Comparison of ENCODE assay signal across 8 mouse cellular contexts in genomic region chr14:31132031-31132430, GRCm38 (mm10). TPM values are rescaled to one million over a fixed set of nuclear protein-coding genes. Genes with fewer than 3 reads are reported as not detected.
DNase-seq lines count a peak whose midpoint lies in the region; ATAC-seq lines count a peak whose summit lies in the region.

No protein-coding gene starts in this region.

- H3K4me3 ChIP-seq in hindbrain, embryonic 14.5 days (replicated peaks; ENCODE audit: low read length): peak overlapping the region; percentile 85
- H3K4me3 ChIP-seq in neural tube, embryonic 13.5 days: peak overlapping the region; percentile 89

- H3K27ac ChIP-seq in hindbrain, embryonic 14.5 days: no peak overlapping the region; the same call in 1 of the 2 replicates
- H3K27ac ChIP-seq in neural tube, embryonic 13.5 days (replicated peaks): no peak overlapping the region

- H3K36me3 ChIP-seq in hindbrain, embryonic 14.5 days (replicated peaks; ENCODE audit: control insufficient read depth, insufficient read depth): peaks cover 24% of the 10 kb centered on the region
- peaks cover 26% of the 10 kb centered on the region for H3K36me3 ChIP-seq in neural tube, embryonic 13.5 days

- H3K9ac ChIP-seq in hindbrain, embryonic 14.5 days: peak overlapping the region; percentile 78
- H3K9ac ChIP-seq in neural tube, embryonic 13.5 days: peak overlapping the region; percentile 91

- peaks cover 36% of the 10 kb centered on the region for H3K4me1 ChIP-seq in hindbrain, embryonic 14.5 days (replicated peaks; ENCODE audit: control insufficient read depth, insufficient read depth, low read length)
- peaks cover 53% of the 10 kb centered on the region for H3K4me1 ChIP-seq in neural tube, embryonic 13.5 days (replicated peaks)

- H3K27me3 ChIP-seq in hindbrain, embryonic 14.5 days (ENCODE audit: control insufficient read depth, insufficient read depth, low read length): no peaks in the 10 kb centered on the region
- no peaks in the 10 kb centered on the region for H3K27me3 ChIP-seq in neural tube, embryonic 13.5 days

- no peak for ATAC-seq in hindbrain, embryonic 14.5 days (ENCODE audit: low FRiP score)
- ATAC-seq in neural tube, embryonic 13.5 days (ENCODE audit: low read depth): no peak

- peak; percentile 44 for DNase-seq in adrenal gland, postnatal 10 days
- DNase-seq in adrenal gland, adult 2 months: no peak
- DNase-seq in embryo, embryonic 10 days (ENCODE audit: low spot score): peak; percentile 41
- DNase-seq in hindbrain, embryonic 14.5 days (ENCODE audit: low spot score): no peak
- DNase-seq in lung, adult 18-20 months: peak; percentile 71 to 78
- DNase-seq in adipocyte (ENCODE audit: low spot score): no peak
- no peak for DNase-seq in layer of hippocampus, adult 11-12 months (ENCODE audit: low spot score)

- WGBS in hindbrain, embryonic 14.5 days: 10% methylated on average over 6 of the region's 6 CpGs
- WGBS in neural tube, embryonic 13.5 days: 10% methylated on average over 6 of the region's 6 CpGs

- no peaks in the 10 kb centered on the region for H3K9me3 ChIP-seq in hindbrain, embryonic 14.5 days (ENCODE audit: control insufficient read depth, low read length)
- H3K9me3 ChIP-seq in neural tube, embryonic 13.5 days: no peaks in the 10 kb centered on the region

- H3K4me2 ChIP-seq in hindbrain, embryonic 14.5 days (replicated peaks): peak overlapping the region; percentile 62
- peak overlapping the region; percentile 76 for H3K4me2 ChIP-seq in neural tube, embryonic 13.5 days

RNA-seq across cellular contexts. Expression of gene Nt5dc2, which starts 1.2 kb away (rescaled TPM):
- total RNA-seq in adrenal gland, postnatal 10 days (2021): 10 to 100 TPM; 52.0 to 52.6 TPM
- total RNA-seq in adrenal gland, adult 2 months (2021): 10 to 100 TPM; 22.5 to 33.3 TPM
- 107 and 124 TPM in 2 replicates for polyA plus RNA-seq in adrenal gland, adult 2 months (2012; rRNA removed)
- 260 and 277 TPM in 2 replicates for polyA plus RNA-seq in hindbrain, embryonic 14.5 days (2014; fragmentation: Nextera tagmentation; extraction: Ambion mirVana)
- polyA plus RNA-seq in neural tube, embryonic 13.5 days (2015; fragmentation: Nextera tagmentation; extraction: Ambion mirVana): 276 and 293 TPM in 2 replicates

RNA-seq across cellular contexts. Expression of gene Smim4, which starts 3.3 kb away (rescaled TPM):
- 100 to 1,000 TPM in 1 of 2 experiments, 10 to 100 TPM in 1; 86.9 to 103 TPM for total RNA-seq in adrenal gland, postnatal 10 days (2021)
- total RNA-seq in adrenal gland, adult 2 months (2021): 10 to 100 TPM; 71.2 to 84.4 TPM
- polyA plus RNA-seq in adrenal gland, adult 2 months (2012; rRNA removed): 133 TPM in 2 replicates
- polyA plus RNA-seq in hindbrain, embryonic 14.5 days (2014; fragmentation: Nextera tagmentation; extraction: Ambion mirVana): 55.5 and 77.7 TPM in 2 replicates
- polyA plus RNA-seq in neural tube, embryonic 13.5 days (2015; fragmentation: Nextera tagmentation; extraction: Ambion mirVana): 66.5 and 89.9 TPM in 2 replicates

RNA-seq across cellular contexts. Expression of gene Stab1, which starts 36.4 kb away (rescaled TPM):
- total RNA-seq in adrenal gland, postnatal 10 days (2021): 10 to 100 TPM; 74.3 to 74.8 TPM
- total RNA-seq in adrenal gland, adult 2 months (2021): 10 to 100 TPM; 55.8 to 67.6 TPM
- 80.5 and 82.1 TPM in 2 replicates for polyA plus RNA-seq in adrenal gland, adult 2 months (2012; rRNA removed)
- 17.9 and 27.6 TPM in 2 replicates for polyA plus RNA-seq in hindbrain, embryonic 14.5 days (2014; fragmentation: Nextera tagmentation; extraction: Ambion mirVana)
- 18.0 and 26.0 TPM in 2 replicates for polyA plus RNA-seq in neural tube, embryonic 13.5 days (2015; fragmentation: Nextera tagmentation; extraction: Ambion mirVana)

Comparison
In these comparisons a context has a peak if more than half of its experiments do, and no peak if none do; other contexts are left out.
1. DNase-seq: peak in adrenal gland, postnatal 10 days (single experiment), embryo, embryonic 10 days (single experiment) and lung, adult 18-20 months (2 of 2); none in adrenal gland, adult 2 months (single experiment), hindbrain, embryonic 14.5 days (single experiment), adipocyte (single experiment) and layer of hippocampus, adult 11-12 months (single experiment).